Mouse (Mus musculus) kidney, embryonic 16.5 days (tissue): ENCODE results near the gene Ncmap. TPM values are rescaled to one million over a fixed set of nuclear protein-coding genes. Genes with fewer than 3 reads are reported as not detected.

Experiments used
- ATAC-seq: fragments of 200-750 bp; cut with Nextera tagmentation; 2 replicates; pipeline ENCODE4 v1.8.0; 2017; ENCODE audit warnings: moderate TSS enrichment; ENCODE audit not compliant: low FRiP score, low TSS enrichment
- H3K27ac ChIP-seq: fragments of 300-500 bp; sonication (generic); 2 replicates; pipeline ENCODE4 v1.5.1; 2014; ENCODE audit warnings: low read length
- H3K27me3 ChIP-seq: fragments of 300-500 bp; sonication (generic); 2 replicates; pipeline ENCODE4 v1.6.1; 2014; ENCODE audit warnings: low read length, control low read depth, mixed read lengths; ENCODE audit not compliant: insufficient read depth
- H3K36me3 ChIP-seq: fragments of 300-500 bp; sonication (generic); 2 replicates; pipeline ENCODE4 v1.6.1; 2014; ENCODE audit warnings: low read length, control low read depth, mixed read lengths; ENCODE audit not compliant: insufficient read depth
- H3K4me1 ChIP-seq: fragments of 300-500 bp; sonication (generic); 2 replicates; pipeline ENCODE4 v1.6.1; 2014; ENCODE audit warnings: low read length, control low read depth, mixed read lengths; ENCODE audit not compliant: insufficient read depth
- H3K4me2 ChIP-seq: fragments of 300-500 bp; sonication (generic); replicated peaks from 2 replicates; pipeline ENCODE4 v1.6.1; 2014; ENCODE audit warnings: low read depth, low read length
- H3K4me3 ChIP-seq: fragments of 300-500 bp; sonication (generic); 2 replicates; pipeline ENCODE4 v1.5.1; 2014; ENCODE audit warnings: mild to moderate bottlenecking, low read length
- H3K9ac ChIP-seq: fragments of 300-500 bp; sonication (generic); replicated peaks from 2 replicates; pipeline ENCODE4 v1.6.1; 2014; ENCODE audit warnings: low read length
- H3K9me3 ChIP-seq: fragments of 300-500 bp; sonication (generic); 2 replicates; pipeline ENCODE4 v1.6.1; 2016; ENCODE audit warnings: low read length, control low read depth
- WGBS: fragments of 180-500 bp; shearing (Covaris S2); extraction: QIAGEN DNeasy Blood & Tissue Kit; methylation state at CpG from one replicate; pipeline ENCODE4 v1.1.7; 2014; 5-methylcytosine and 5-hydroxymethylcytosine counted together
- microRNA counts: library from miRNA; unstranded; fragments of <30 nt; microRNA quantifications from one replicate; lab custom pipeline; 2016
- microRNA-seq: library from miRNA; unstranded; fragments of <30 nt; microRNA quantifications from one replicate; pipeline ENCODE4, GENCODE M21; 2016
- polyA plus RNA-seq: library from polyadenylated mRNA; unstranded; fragments of >200 nt; fragmentation: Nextera tagmentation; extraction: Ambion mirVana; gene quantifications from 2 replicates; pipeline ENCODE4 v1.2.1, GENCODE M21; 2015

Ncmap gene
- polyA plus RNA-seq, 1 experiment from 2014 or later: 2.0 TPM

GRCm38 (mm10) chr4:135335327-135336022, 62.6 kb downstream of the Ncmap start:
- WGBS: 64% methylated on average over 9 of the region's 9 CpGs
- Histone ChIP-seq H3K9ac (no peak overlapping the region), H3K4me2 (peak overlapping the region; percentile 4; the same call in 1 of the 2 replicates), H3K4me3 (no peak overlapping the region), H3K4me1 (peaks cover 13% of the 10 kb centered on the region), H3K27ac (peak overlapping the region; percentile 82), H3K36me3 (peaks cover 76% of the 10 kb centered on the region), H3K9me3 (no peaks in the 10 kb centered on the region), H3K27me3 (no peaks in the 10 kb centered on the region)
- peak; percentile 84 for ATAC-seq

GRCm38 (mm10) chr4:135326469-135326868, 71.6 kb downstream of the Ncmap start:
- Histone ChIP-seq H3K36me3 (peaks cover 86% of the 10 kb centered on the region), H3K9me3 (no peaks in the 10 kb centered on the region), H3K4me3 (no peak overlapping the region), H3K27ac (no peak overlapping the region), H3K4me1 (no peaks in the 10 kb centered on the region), H3K4me2 (no peak overlapping the region), H3K9ac (no peak overlapping the region), H3K27me3 (no peaks in the 10 kb centered on the region)
- 93% methylated on average over 3 of the region's 3 CpGs for WGBS
- ATAC-seq: no peak

GRCm38 (mm10) chr4:135326046-135326445, 72.0 kb downstream of the Ncmap start:
- Histone ChIP-seq H3K4me1 (no peaks in the 10 kb centered on the region), H3K4me3 (no peak overlapping the region), H3K9ac (no peak overlapping the region), H3K4me2 (no peak overlapping the region), H3K27me3 (no peaks in the 10 kb centered on the region), H3K36me3 (peaks cover 86% of the 10 kb centered on the region), H3K9me3 (no peaks in the 10 kb centered on the region), H3K27ac (no peak overlapping the region)
- ATAC-seq: no peak

GRCm38 (mm10) chr4:135323021-135323420, 75.0 kb downstream of the Ncmap start:
- H3K27ac ChIP-seq: no peak overlapping the region
- no peaks in the 10 kb centered on the region for H3K4me1 ChIP-seq
- H3K27me3 ChIP-seq: no peaks in the 10 kb centered on the region
- H3K4me2 ChIP-seq: no peak overlapping the region
- no peak for ATAC-seq
- no peak overlapping the region for H3K4me3 ChIP-seq
- 80% methylated on average over 8 of the region's 8 CpGs for whole genome bisulfite sequencing
- no peak overlapping the region for H3K9ac ChIP-seq
- H3K36me3 ChIP-seq: peaks cover 78% of the 10 kb centered on the region
- no peaks in the 10 kb centered on the region for H3K9me3 ChIP-seq

MicroRNAs within 50 kb of the gene (microRNA counts, 519-probe panel; counts per million panel counts)
- 104 counts per million, percentile 35 among the panel's probes with 10 or more counts for microRNA mmu-miR-700 (lab: Ali Mortazavi, UCI)

Small RNAs within 50 kb of the gene (microRNA-seq; reads per million reads assigned to microRNA genes)
- gene Mir700: 179 reads per million, percentile 62 among the genes with 10 or more reads in this experiment

Other genes with a start within 250 kb of the Ncmap start
- 209 and 228 TPM in 2 replicates for gene Clic4, start 125.4 kb downstream of the Ncmap start, polyA plus RNA-seq
- gene Srrm1, start 44.9 kb downstream of the Ncmap start, polyA plus RNA-seq: 180 and 233 TPM in 2 replicates
- 15.0 and 15.3 TPM in 2 replicates for gene Rcan3, start 35.6 kb upstream of the Ncmap start, polyA plus RNA-seq
- 0.84 and 1.1 TPM in 2 replicates for gene Stpg1, start 96.6 kb upstream of the Ncmap start, polyA plus RNA-seq
- gene Nipal3, start 96.8 kb upstream of the Ncmap start, polyA plus RNA-seq: 4.3 and 7.1 TPM in 2 replicates
- 3.6 and 4.9 TPM in 2 replicates for gene Grhl3, start 175.4 kb upstream of the Ncmap start, polyA plus RNA-seq